Mouse (Mus musculus): Measurements from ENCODE around the gene Igbp1b. TPM values are rescaled to one million over a fixed set of nuclear protein-coding genes. Genes with fewer than 3 reads are reported as not detected.
A peak's percentile ranks its signal among the peaks of the same experiment; 100 is the strongest.

Gene Igbp1b
- polyA plus RNA-seq (2016; fragmentation: Nextera tagmentation; extraction: Ambion mirVana), result not detected in 2 replicates

DNA sequence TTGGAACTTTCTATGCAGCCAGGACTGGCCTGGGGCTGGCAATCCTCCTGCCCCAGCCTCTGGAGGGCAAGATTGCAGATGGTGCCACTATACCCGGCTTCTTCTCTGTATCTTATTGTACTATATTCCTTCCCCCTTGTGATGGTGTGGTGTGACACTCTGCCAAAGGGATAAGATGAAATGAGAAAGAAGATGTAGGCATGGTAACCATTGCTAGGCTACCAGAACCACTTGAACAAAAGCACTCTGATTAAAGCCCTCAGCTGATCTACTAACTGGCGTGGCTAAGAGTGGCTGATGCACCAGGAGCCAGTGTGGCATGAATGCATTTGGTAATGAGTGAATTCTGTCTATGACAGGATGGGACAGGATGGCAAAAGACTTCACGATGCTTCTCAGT, at the start of gene Igbp1b:
Gene Igbp1b (minus strand): TSS at position 29 of the 400 bp plus-strand sequence.
- H3K4me3 ChIP-seq, result no peak within 1 kb of the TSS
- H3K36me3 ChIP-seq (replicated peaks), result no peaks in the 10 kb centered on the region
- H3K27me3 ChIP-seq (replicated peaks; ENCODE audit: low read depth, poor library complexity, severe bottlenecking), result no peaks in the 10 kb centered on the region
- WGBS, result 84% methylated on average over 3 of the region's 3 CpGs
- no peaks in the 10 kb centered on the region for H3K9me3 ChIP-seq
- no peak for DNase-seq (ENCODE audit: low spot score)
- H3K27ac ChIP-seq (replicated peaks), result no peak within 1 kb of the TSS
- no peaks in the 10 kb centered on the region for H3K4me1 ChIP-seq

DNA sequence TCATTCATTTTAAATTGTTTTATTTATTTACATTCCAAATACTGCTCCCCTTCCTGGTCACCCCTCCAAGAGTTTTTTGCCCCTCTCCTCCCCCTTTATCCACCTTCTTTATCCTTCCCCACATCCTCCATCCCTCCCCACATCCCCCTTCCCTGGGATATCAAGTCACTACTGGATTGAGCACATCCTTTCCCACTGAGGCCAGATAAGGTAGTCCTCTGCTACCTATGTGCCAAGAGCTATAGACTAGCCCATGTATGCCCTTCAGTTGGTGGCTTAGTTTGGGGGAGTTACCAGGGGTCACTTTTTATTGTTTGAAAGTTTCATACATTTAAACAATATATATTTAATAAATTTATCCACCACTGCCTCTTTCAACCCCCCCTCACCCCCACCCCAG, 24.6 kb upstream of the Igbp1b start:
- Histone ChIP-seq H3K36me3 (replicated peaks) (no peaks in the 10 kb centered on the region), H3K4me1 (no peaks in the 10 kb centered on the region), H3K9me3 (no peaks in the 10 kb centered on the region), H3K4me3 (no peak overlapping the region), H3K27ac (replicated peaks) (no peak overlapping the region), H3K27me3 (replicated peaks; ENCODE audit: low read depth, poor library complexity, severe bottlenecking) (no peaks in the 10 kb centered on the region)
- no peak for DNase-seq (ENCODE audit: low spot score)

DNA sequence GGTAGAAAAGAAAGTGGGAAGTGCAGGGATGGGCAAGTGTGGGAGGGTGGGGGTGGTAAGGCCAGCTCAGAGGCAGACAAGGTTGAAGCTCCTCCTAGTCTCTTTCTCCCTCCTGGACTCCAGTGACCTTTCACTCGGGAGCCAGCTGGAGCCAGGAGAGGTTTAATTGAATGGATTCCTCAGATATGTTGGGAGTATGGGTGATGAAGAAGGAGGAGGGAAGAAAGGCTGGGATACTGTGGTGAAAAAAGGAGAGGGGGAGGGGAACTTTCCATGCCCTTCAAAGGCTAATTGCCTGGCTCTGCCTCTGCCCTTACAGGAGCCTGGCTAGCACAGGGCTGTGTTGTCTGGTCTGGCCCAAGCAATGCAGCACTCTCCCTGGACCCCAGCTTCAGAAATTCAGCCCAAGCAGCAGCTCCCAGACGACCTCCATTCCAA, 14.4 kb upstream of the Igbp1b start:
- Histone ChIP-seq H3K36me3 (replicated peaks) (no peaks in the 10 kb centered on the region), H3K9me3 (no peaks in the 10 kb centered on the region), H3K27ac (replicated peaks) (no peak overlapping the region), H3K27me3 (replicated peaks; ENCODE audit: low read depth, poor library complexity, severe bottlenecking) (no peaks in the 10 kb centered on the region), H3K4me1 (peaks cover 8% of the 10 kb centered on the region), H3K4me3 (no peak overlapping the region)
- DNase-seq (ENCODE audit: low spot score), result peak; percentile 17
- 0% methylated on average over 2 of the region's 2 CpGs for WGBS

DNA sequence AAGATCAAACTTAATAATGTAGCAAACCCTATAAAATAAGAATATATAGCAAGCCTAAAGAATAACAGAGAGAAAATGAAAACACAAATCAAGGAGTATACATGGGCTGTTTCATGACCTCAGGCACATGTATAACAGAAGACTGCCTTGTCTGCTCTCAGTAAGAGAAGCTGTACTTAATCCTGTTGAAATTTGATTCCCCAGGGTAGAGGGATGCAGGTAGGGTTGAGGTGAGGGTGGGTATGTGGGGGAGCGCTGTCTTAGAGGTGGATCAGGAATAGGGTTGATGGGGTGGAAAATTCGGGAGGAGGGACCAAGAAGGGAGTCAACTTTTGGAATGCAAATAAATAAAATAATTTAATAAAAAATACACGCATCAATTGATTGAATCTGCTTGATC, 7.1 kb upstream of the Igbp1b start:
- DNase-seq (ENCODE audit: low spot score), result no peak
- 71% methylated on average over 3 of the region's 3 CpGs for WGBS
- no peaks in the 10 kb centered on the region for H3K9me3 ChIP-seq
- H3K27me3 ChIP-seq (replicated peaks; ENCODE audit: low read depth, poor library complexity, severe bottlenecking), result no peaks in the 10 kb centered on the region
- H3K4me1 ChIP-seq, result no peaks in the 10 kb centered on the region
- H3K36me3 ChIP-seq (replicated peaks), result no peaks in the 10 kb centered on the region
- H3K27ac ChIP-seq (replicated peaks), result no peak overlapping the region
- H3K4me3 ChIP-seq, result no peak overlapping the region

DNA sequence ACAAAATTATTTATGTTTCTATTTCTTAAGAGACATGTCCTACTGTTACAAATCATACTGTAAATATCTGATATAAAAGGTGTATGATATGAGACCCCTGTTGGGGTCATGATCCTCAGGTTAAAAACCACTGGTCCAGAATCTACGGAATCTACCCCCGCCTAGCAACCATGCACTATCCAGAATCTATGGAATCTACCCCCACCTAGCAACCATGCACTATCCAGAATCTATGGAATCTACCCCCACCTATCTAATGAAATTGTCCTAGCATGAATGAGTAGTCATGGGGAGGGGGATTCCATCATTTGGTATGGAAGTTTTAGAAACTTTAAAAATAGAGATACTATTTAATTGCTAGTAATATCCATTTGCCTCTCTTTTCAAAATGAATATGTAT, 12.7 kb downstream of the Igbp1b start:
- no peak for DNase-seq (ENCODE audit: low spot score)
- H3K27me3 ChIP-seq (replicated peaks; ENCODE audit: low read depth, poor library complexity, severe bottlenecking), result no peaks in the 10 kb centered on the region
- no peak overlapping the region for H3K27ac ChIP-seq (replicated peaks)
- no peak overlapping the region for H3K4me3 ChIP-seq
- H3K36me3 ChIP-seq (replicated peaks), result no peaks in the 10 kb centered on the region
- no peaks in the 10 kb centered on the region for H3K4me1 ChIP-seq
- WGBS, result 96% methylated on average over 2 of the region's 2 CpGs
- 0 out of 2 replicates have a peak, but pooled peaks cover 3% of the 10 kb centered on the region for H3K9me3 ChIP-seq

DNA sequence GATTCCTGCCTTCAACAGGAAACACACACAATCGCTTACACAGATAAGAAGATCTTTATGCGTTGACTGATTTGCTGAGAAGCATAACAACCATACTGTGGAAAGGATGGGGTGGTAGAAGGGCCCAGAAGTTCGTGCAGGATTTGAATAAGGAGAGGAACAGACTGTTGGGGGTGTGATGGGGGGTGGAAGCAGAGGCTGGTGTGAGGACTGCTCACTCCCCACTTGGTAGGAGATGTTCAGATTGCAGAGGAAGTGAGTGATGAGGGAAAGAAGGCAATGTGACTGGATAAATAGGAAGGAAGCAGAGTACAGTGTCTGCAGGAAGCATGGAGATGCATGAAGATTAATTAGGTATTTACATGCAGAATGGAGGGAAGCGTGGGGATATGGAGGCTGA, 19.0 kb downstream of the Igbp1b start:
- no peaks in the 10 kb centered on the region for H3K27me3 ChIP-seq (replicated peaks; ENCODE audit: low read depth, poor library complexity, severe bottlenecking)
- 71% methylated on average over 4 of the region's 4 CpGs for WGBS
- H3K27ac ChIP-seq (replicated peaks), result no peak overlapping the region
- 0 out of 2 replicates have a peak, but pooled peaks cover 3% of the 10 kb centered on the region for H3K9me3 ChIP-seq
- no peaks in the 10 kb centered on the region for H3K36me3 ChIP-seq (replicated peaks)
- no peaks in the 10 kb centered on the region for H3K4me1 ChIP-seq
- H3K4me3 ChIP-seq, result no peak overlapping the region
- no peak for DNase-seq (ENCODE audit: low spot score)

- no peak overlapping the region for H3K27ac ChIP-seq (replicated peaks)
These were observed 37.6 kb downstream of the Igbp1b start for GRCm38 (mm10) chr6:138620786-138621185.

DNA sequence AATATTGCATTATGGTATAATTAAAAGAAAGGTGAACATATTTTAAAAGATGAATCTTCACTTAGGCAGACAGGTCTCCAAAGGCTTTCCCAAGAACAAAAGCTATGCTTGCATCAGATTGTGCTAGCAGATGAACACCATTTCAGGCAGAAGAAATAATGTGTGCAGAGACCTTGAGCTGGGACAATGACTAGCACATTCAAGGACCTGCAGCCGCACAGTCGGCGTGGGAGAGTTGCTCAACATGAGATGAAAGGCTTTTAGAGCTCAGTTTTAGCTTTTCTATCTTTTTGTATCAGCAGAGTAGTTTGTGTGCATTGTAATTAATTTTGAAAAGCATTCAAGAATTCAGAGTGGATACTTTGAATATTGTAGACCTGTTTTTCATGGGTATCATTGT, 39.9 kb downstream of the Igbp1b start:
- no peaks in the 10 kb centered on the region for H3K36me3 ChIP-seq (replicated peaks)
- 88% methylated on average over 3 of the region's 3 CpGs for WGBS
- H3K27me3 ChIP-seq (replicated peaks; ENCODE audit: low read depth, poor library complexity, severe bottlenecking), result no peaks in the 10 kb centered on the region
- H3K27ac ChIP-seq (replicated peaks), result no peak overlapping the region
- H3K4me1 ChIP-seq, result no peaks in the 10 kb centered on the region
- H3K9me3 ChIP-seq, result no peaks in the 10 kb centered on the region
- H3K4me3 ChIP-seq, result no peak overlapping the region
- no peak for DNase-seq (ENCODE audit: low spot score)

More at GRCm38 (mm10) chr6:138620786-138621185, 37.6 kb downstream of the Igbp1b start:
- Histone ChIP-seq H3K36me3 (replicated peaks) (no peaks in the 10 kb centered on the region), H3K27me3 (replicated peaks; ENCODE audit: low read depth, poor library complexity, severe bottlenecking) (no peaks in the 10 kb centered on the region), H3K9me3 (no peaks in the 10 kb centered on the region), H3K4me3 (no peak overlapping the region), H3K4me1 (no peaks in the 10 kb centered on the region)
- no peak for DNase-seq (ENCODE audit: low spot score)

Other genes with a start within 250 kb of the Igbp1b start
- 5.0 and 6.7 TPM in 2 replicates for gene Lmo3, start 76.6 kb downstream of the Igbp1b start, polyA plus RNA-seq (2016; fragmentation: Nextera tagmentation; extraction: Ambion mirVana)